Mouse (Mus musculus): Measurements from ENCODE around the gene Nipsnap3b. TPM values are rescaled to one million over a fixed set of nuclear protein-coding genes. Genes with fewer than 3 reads are reported as not detected.

Gene Nipsnap3b
- total RNA-seq (2021) = 10 to 100 TPM; 15.5 to 17.7 TPM
- long read RNA-seq, experiment 1, transcript Nipsnap3b-201 (6 exons, 1,552 nt) = major isoform, 18 of 18 reads
- long read RNA-seq, experiment 1, partial matches to known transcripts = 0 of 18 reads
- long read RNA-seq, experiment 1, other reads (novel, unspliced or antisense) = 0 of 18 reads
- long read RNA-seq, experiment 2, transcript Nipsnap3b-201 (6 exons, 1,552 nt) = major isoform, 27 of 30 reads
- long read RNA-seq, experiment 2, partial matches to known transcripts = 1 of 30 reads
- long read RNA-seq, experiment 2, other reads (novel, unspliced or antisense) = 2 of 30 reads

GRCm38 (mm10) chr4:53011732-53012361, at the start of gene Nipsnap3b:
Nipsnap3b (plus strand) TSS chr4:53011880.
- Histone ChIP-seq H3K27ac (peak within 1 kb of the TSS; percentile 83), H3K4me3 (peak within 1 kb of the TSS; percentile 94)

GRCm38 (mm10) chr4:52964247-52964646, 47.4 kb upstream of the Nipsnap3b start, which contains the start of gene Olfr270:
Olfr270 (plus strand) TSS chr4:52964547.
- TF ChIP-seq CTCF (conservative IDR thresholded peaks at IDR 0.05) = no peak
- Histone ChIP-seq H3K27ac (no peak within 1 kb of the TSS), H3K4me3 (no peak within 1 kb of the TSS)
- no peak for DNase-seq (ENCODE audit: low spot score in 2 of 2)

More at GRCm38 (mm10) chr4:53011732-53012361, at the start of gene Nipsnap3b:
- peak; percentile 94 to 95 for DNase-seq (ENCODE audit: low spot score in 2 of 2)
- TF ChIP-seq CTCF (conservative IDR thresholded peaks at IDR 0.05) = no peak

GRCm38 (mm10) chr4:52985216-52985615, 26.5 kb upstream of the Nipsnap3b start:
- Histone ChIP-seq H3K4me3 (no peak overlapping the region), H3K27ac (no peak overlapping the region)
- TF ChIP-seq CTCF (conservative IDR thresholded peaks at IDR 0.05) = peak; percentile 70
- DNase-seq (ENCODE audit: low spot score in 2 of 2) = peak; percentile 13 to 35

GRCm38 (mm10) chr4:52986266-52986665, 25.4 kb upstream of the Nipsnap3b start:
- Histone ChIP-seq H3K27ac (no peak overlapping the region), H3K4me3 (no peak overlapping the region)
- no peak for DNase-seq (ENCODE audit: low spot score in 2 of 2)
- no peak for TF ChIP-seq CTCF (conservative IDR thresholded peaks at IDR 0.05)

- Histone ChIP-seq H3K27ac (no peak within 1 kb of the TSS), H3K4me3 (no peak within 1 kb of the TSS)
- TF ChIP-seq CTCF (conservative IDR thresholded peaks at IDR 0.05) = no peak
- DNase-seq (ENCODE audit: low spot score in 2 of 2) = peak in 1 of 2 experiments; percentile 13
These were observed 22.4 kb upstream of the Nipsnap3b start, which contains the start of gene Nipsnap3a for GRCm38 (mm10) chr4:52989248-52989647. Nipsnap3a (plus strand) TSS chr4:52989272.

GRCm38 (mm10) chr4:52999449-52999848, 12.2 kb upstream of the Nipsnap3b start:
- no peak overlapping the region for H3K27ac ChIP-seq
- no peak overlapping the region for H3K4me3 ChIP-seq
- no peak for DNase-seq (ENCODE audit: low spot score in 2 of 2)
- no peak for TF ChIP-seq CTCF (conservative IDR thresholded peaks at IDR 0.05)

- Histone ChIP-seq H3K4me3 (no peak overlapping the region), H3K27ac (no peak overlapping the region)
- DNase-seq (ENCODE audit: low spot score in 2 of 2) = no peak
- TF ChIP-seq CTCF (conservative IDR thresholded peaks at IDR 0.05) = no peak
These were observed 11.5 kb upstream of the Nipsnap3b start for GRCm38 (mm10) chr4:53000154-53000553.

GRCm38 (mm10) chr4:53009183-53009582, 2.5 kb upstream of the Nipsnap3b start:
- H3K27ac ChIP-seq = no peak overlapping the region
- peak; percentile 67 for TF ChIP-seq CTCF (conservative IDR thresholded peaks at IDR 0.05)
- no peak overlapping the region for H3K4me3 ChIP-seq
- DNase-seq (ENCODE audit: low spot score in 2 of 2) = no peak

GRCm38 (mm10) chr4:53009871-53010270, 1.8 kb upstream of the Nipsnap3b start:
- no peak for TF ChIP-seq CTCF (conservative IDR thresholded peaks at IDR 0.05)
- Histone ChIP-seq H3K4me3 (no peak overlapping the region), H3K27ac (no peak overlapping the region)
- no peak for DNase-seq (ENCODE audit: low spot score in 2 of 2)

GRCm38 (mm10) chr4:53014421-53014820, 2.7 kb downstream of the Nipsnap3b start:
- TF ChIP-seq CTCF (conservative IDR thresholded peaks at IDR 0.05) = no peak
- H3K27ac ChIP-seq = no peak overlapping the region
- no peak for DNase-seq (ENCODE audit: low spot score in 2 of 2)
- no peak overlapping the region for H3K4me3 ChIP-seq

GRCm38 (mm10) chr4:53015024-53015423, 3.3 kb downstream of the Nipsnap3b start:
- Histone ChIP-seq H3K4me3 (no peak overlapping the region), H3K27ac (no peak overlapping the region)
- DNase-seq (ENCODE audit: low spot score in 2 of 2) = no peak
- no peak for TF ChIP-seq CTCF (conservative IDR thresholded peaks at IDR 0.05)

- no peak for DNase-seq (ENCODE audit: low spot score in 2 of 2)
- Histone ChIP-seq H3K4me3 (no peak overlapping the region), H3K27ac (no peak overlapping the region)
- TF ChIP-seq CTCF (conservative IDR thresholded peaks at IDR 0.05) = no peak
These were observed 6.7 kb downstream of the Nipsnap3b start for GRCm38 (mm10) chr4:53018392-53018791.

GRCm38 (mm10) chr4:53023189-53023925, 11.7 kb downstream of the Nipsnap3b start:
- no peak overlapping the region for H3K4me3 ChIP-seq
- TF ChIP-seq CTCF (conservative IDR thresholded peaks at IDR 0.05) = no peak
- no peak overlapping the region for H3K27ac ChIP-seq
- no peak for DNase-seq (ENCODE audit: low spot score in 2 of 2)

Data from layer of hippocampus, adult 2 months (tissue).